9 mouse cellular contexts compared by ENCODE assay signal in the genomic region with DNA sequence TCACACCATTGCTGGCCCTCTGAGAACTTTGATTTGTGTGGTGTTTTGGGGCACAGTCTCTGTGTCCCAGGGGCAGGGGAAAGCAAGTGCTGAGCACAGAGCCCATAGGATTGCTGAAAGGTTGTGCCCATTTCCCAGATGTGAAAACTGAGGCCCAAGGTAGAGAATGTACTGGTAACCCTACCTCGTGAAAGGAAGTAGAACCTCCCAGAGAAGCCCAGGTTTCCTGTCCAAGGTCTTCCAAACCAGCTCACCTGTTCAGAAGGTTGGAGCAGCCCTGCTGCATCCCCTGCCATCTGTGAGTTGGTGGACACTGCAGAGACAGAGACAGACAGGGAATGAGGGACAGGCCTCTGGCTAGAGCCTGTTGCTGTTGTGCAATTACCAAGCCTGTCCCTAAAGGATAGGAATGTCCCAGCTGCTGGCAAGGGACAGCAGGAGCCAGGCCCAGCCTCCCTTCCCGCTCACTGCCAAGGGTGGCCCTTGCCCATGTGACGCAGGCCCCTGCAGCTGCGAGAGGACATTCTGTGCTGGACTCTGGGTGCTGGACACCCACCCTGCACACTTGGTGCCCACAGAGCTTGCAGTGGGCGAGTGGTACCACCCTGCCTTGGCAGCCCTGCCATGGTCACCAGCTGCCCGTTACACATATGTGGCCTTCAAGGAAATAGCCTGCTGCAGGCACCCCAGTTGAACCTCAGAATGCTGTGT. TPM values are rescaled to one million over a fixed set of nuclear protein-coding genes. Genes with fewer than 3 reads are reported as not detected.
DNase-seq lines count a peak whose midpoint lies in the region; TF ChIP-seq lines count a peak whose summit lies in the region.
"Had no signal": no experiment of that assay in that cellular context is flagged by ENCODE, and none has a peak within 500 bp of the region (broad histone marks: within the 10 kb centered on the region; RNA-seq: fewer than 3 reads in every experiment).

No protein-coding gene starts in this region.

- H3K9me3 ChIP-seq in embryonic facial prominence, embryonic 10.5 days: no peaks in the 10 kb centered on the region

- no peaks in the 10 kb centered on the region for H3K79me2 ChIP-seq in C2C12 (ENCODE audit: control insufficient read depth, insufficient read depth)

- DNase-seq in cerebellum, adult 9-11 months: peak; percentile 50
- DNase-seq in cerebellum, adult 8-10 months: no peak
- DNase-seq in heart, adult 8-10 months (ENCODE audit: low spot score): peak; percentile 84
- DNase-seq in left cerebral cortex, postnatal 25 days (ENCODE audit: low spot score in 2 of 2): peak; percentile 60 to 71
- no peak for DNase-seq in embryonic facial prominence, embryonic 10.5 days (ENCODE audit: low spot score)
- no peak for DNase-seq in thymus, postnatal 14 days
- no peak for DNase-seq in urinary bladder, adult 2 months (ENCODE audit: low spot score)

- WGBS in embryonic facial prominence, embryonic 10.5 days: 85% methylated on average over 6 of the region's 6 CpGs

- no peak overlapping the region for H3K27ac ChIP-seq in embryonic facial prominence, embryonic 10.5 days (replicated peaks)

- no peaks in the 10 kb centered on the region for H3K79me3 ChIP-seq in C2C12 (ENCODE audit: low read depth)

- H3K27me3 ChIP-seq in C2C12 (ENCODE audit: control insufficient read depth, insufficient read depth, insufficient read length): no peaks in the 10 kb centered on the region
- H3K27me3 ChIP-seq in embryonic facial prominence, embryonic 10.5 days (replicated peaks; ENCODE audit: low read depth, poor library complexity, severe bottlenecking): no peaks in the 10 kb centered on the region
- H3K27me3 ChIP-seq: CH12.LX had no signal

- TF ChIP-seq CTCF in C2C12 (IDR thresholded peaks at IDR 0.05; ENCODE audit: control insufficient read depth, insufficient read depth, insufficient read length): no peak

- H3K36me3 ChIP-seq in C2C12 (ENCODE audit: control insufficient read depth, insufficient read depth): no peaks in the 10 kb centered on the region
- peaks cover 17% of the 10 kb centered on the region for H3K36me3 ChIP-seq in embryonic facial prominence, embryonic 10.5 days (replicated peaks)

- no peaks in the 10 kb centered on the region for H3K4me1 ChIP-seq in embryonic facial prominence, embryonic 10.5 days

- peak overlapping the region; percentile 32 for H3ac ChIP-seq in C2C12 (ENCODE audit: control insufficient read depth, insufficient read length, low read depth)

- intact Hi-C loops in left cerebral cortex, postnatal 25 days (cut with DNase I): no loop called here

- no peak overlapping the region for H3K4me3 ChIP-seq in C2C12 (ENCODE audit: insufficient read depth, poor library complexity, severe bottlenecking)
- no peak overlapping the region for H3K4me3 ChIP-seq in embryonic facial prominence, embryonic 10.5 days

TF ChIP-seq in C2C12, 6 proteins besides CTCF, POLR2A, EP300 and RAD21:
- peak; percentile 56 for TF ChIP-seq CEBPB (IDR thresholded peaks at IDR 0.05; ENCODE audit: low read depth)
- no peak for TF ChIP-seq MYOG (IDR thresholded peaks at IDR 0.05; ENCODE audit: control insufficient read depth, extremely low read depth, insufficient read length)

RNA-seq across cellular contexts. Expression of gene Plin4, which starts 1.1 kb away (rescaled TPM):
- 3.2 TPM for polyA plus RNA-seq in C2C12 (2012; fragmentation: generic; extraction: Trizol)
- total RNA-seq in heart, adult 8-10 months (2022): 100 to 1,000 TPM; 140 to 200 (median 164) TPM
- 1 to 10 TPM; 1.4 to 1.6 TPM for total RNA-seq in left cerebral cortex, postnatal 25 days (2021)
- polyA plus RNA-seq in embryonic facial prominence, embryonic 10.5 days (2016; fragmentation: Nextera tagmentation; extraction: Ambion mirVana): 0.05 TPM in 2 replicates
- polyA plus RNA-seq in urinary bladder, adult 2 months (2012; rRNA removed): 96.9 and 98.3 TPM in 2 replicates

RNA-seq across cellular contexts. Expression of gene Plin5, which starts 8.9 kb away (rescaled TPM):
- polyA plus RNA-seq in C2C12 (2012; fragmentation: generic; extraction: Trizol): 0.08 TPM
- 100 to 1,000 TPM; 110 to 160 (median 150) TPM for total RNA-seq in heart, adult 8-10 months (2022)
- under 1 TPM; 0.64 to 0.87 TPM for total RNA-seq in left cerebral cortex, postnatal 25 days (2021)
- 0.47 and 0.48 TPM in 2 replicates for polyA plus RNA-seq in embryonic facial prominence, embryonic 10.5 days (2016; fragmentation: Nextera tagmentation; extraction: Ambion mirVana)
- 1.4 and 1.9 TPM in 2 replicates for polyA plus RNA-seq in urinary bladder, adult 2 months (2012; rRNA removed)
- total RNA-seq: CH12.LX had no signal

RNA-seq across cellular contexts. Expression of gene Lrg1, which starts 13.3 kb away (rescaled TPM):
- 0.02 TPM for polyA plus RNA-seq in C2C12 (2012; fragmentation: generic; extraction: Trizol)
- 10 to 100 TPM; 47.5 to 68.7 (median 60.4) TPM for total RNA-seq in heart, adult 8-10 months (2022)
- 1 to 10 TPM; 3.1 to 3.5 TPM for total RNA-seq in left cerebral cortex, postnatal 25 days (2021)
- polyA plus RNA-seq in embryonic facial prominence, embryonic 10.5 days (2016; fragmentation: Nextera tagmentation; extraction: Ambion mirVana): 0.10 TPM in 1 of 2 replicates, not detected in the other
- 23.4 and 23.9 TPM in 2 replicates for polyA plus RNA-seq in urinary bladder, adult 2 months (2012; rRNA removed)
- total RNA-seq: CH12.LX had no signal

RNA-seq across cellular contexts. Expression of gene Hdgfl2, which starts 29.1 kb away (rescaled TPM):
- polyA plus RNA-seq in C2C12 (2012; fragmentation: generic; extraction: Trizol): 64.5 TPM
- 10 to 100 TPM; 30.6 to 41.4 (median 35.2) TPM for total RNA-seq in heart, adult 8-10 months (2022)
- 100 to 1,000 TPM in 1 of 2 experiments, 10 to 100 TPM in 1; 90.8 to 109 TPM for total RNA-seq in left cerebral cortex, postnatal 25 days (2021)
- polyA plus RNA-seq in embryonic facial prominence, embryonic 10.5 days (2016; fragmentation: Nextera tagmentation; extraction: Ambion mirVana): 195 and 197 TPM in 2 replicates
- polyA plus RNA-seq in urinary bladder, adult 2 months (2012; rRNA removed): 68.8 and 70.6 TPM in 2 replicates

RNA-seq across cellular contexts. Expression of gene Sema6b, which starts 31.7 kb away (rescaled TPM):
- polyA plus RNA-seq in C2C12 (2012; fragmentation: generic; extraction: Trizol): 0.81 TPM
- 10 to 100 TPM in 1 of 4 experiments, 1 to 10 TPM in 3; 5.4 to 10.4 (median 8.6) TPM for total RNA-seq in heart, adult 8-10 months (2022)
- 100 to 1,000 TPM; 131 TPM for total RNA-seq in left cerebral cortex, postnatal 25 days (2021)
- polyA plus RNA-seq in embryonic facial prominence, embryonic 10.5 days (2016; fragmentation: Nextera tagmentation; extraction: Ambion mirVana): 1.0 and 1.1 TPM in 2 replicates
- 3.3 and 4.4 TPM in 2 replicates for polyA plus RNA-seq in urinary bladder, adult 2 months (2012; rRNA removed)

Comparison
In these comparisons a context has a peak if more than half of its experiments do, and no peak if none do; other contexts are left out.
1. DNase-seq: peak in cerebellum, adult 9-11 months (single experiment), heart, adult 8-10 months (single experiment) and left cerebral cortex, postnatal 25 days (2 of 2); none in cerebellum, adult 8-10 months (single experiment), embryonic facial prominence, embryonic 10.5 days (single experiment), thymus, postnatal 14 days (single experiment) and urinary bladder, adult 2 months (single experiment).
2. RNA of gene Plin4, which starts 1.1 kb away (polyA plus RNA-seq): 96.9 to 98.3 TPM in urinary bladder, adult 2 months; 3.2 TPM in C2C12 (single experiment) and 0.05 TPM in embryonic facial prominence, embryonic 10.5 days; every median in the first group is over 10 times any median in the second.
3. RNA of gene Lrg1, which starts 13.3 kb away (polyA plus RNA-seq): 23.4 to 23.9 TPM in urinary bladder, adult 2 months; 0.10 TPM in embryonic facial prominence, embryonic 10.5 days and 0.02 TPM in C2C12 (single experiment); every median in the first group is over 10 times any median in the second.